Mouse (Mus musculus): ENCODE measurements around the gene Elf5.

Elf5 gene

DNA sequence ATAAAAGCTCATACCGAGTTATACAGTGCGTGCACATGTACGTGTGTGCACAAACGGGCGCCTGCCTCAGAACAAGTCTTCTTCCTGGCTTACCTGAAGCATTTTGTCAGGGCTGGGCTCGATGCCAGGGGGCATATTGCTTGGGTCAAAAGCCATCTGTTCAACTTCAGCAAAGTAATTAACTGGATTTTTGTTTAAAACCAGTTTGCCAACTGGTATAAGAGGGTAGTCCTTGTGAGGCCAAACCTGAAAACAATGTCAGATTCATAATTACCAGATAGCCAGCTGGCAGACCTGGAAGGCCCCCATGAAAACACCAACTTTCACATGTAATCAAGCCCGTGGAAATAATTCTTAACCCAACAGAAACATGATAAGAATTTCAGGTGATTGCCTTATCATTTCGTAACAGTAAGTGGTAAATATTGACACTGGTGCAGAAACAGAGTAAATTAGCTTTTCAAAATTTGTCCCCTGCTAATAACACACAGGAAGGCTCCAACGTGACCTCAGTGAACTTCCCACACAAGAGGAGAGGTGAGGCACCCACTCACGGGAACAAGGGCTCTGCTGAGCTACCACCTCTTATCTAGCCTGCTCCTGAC, 55.6 kb downstream of the Elf5 start:
- no peak for DNase-seq (ENCODE audit: extremely low spot score, low read depth, low spot score)

- DNase-seq (ENCODE audit: extremely low spot score, low read depth, low spot score): no peak
Measured at GRCm38 (mm10) chr2:103473362-103473761, 61.9 kb downstream of the Elf5 start.

DNA sequence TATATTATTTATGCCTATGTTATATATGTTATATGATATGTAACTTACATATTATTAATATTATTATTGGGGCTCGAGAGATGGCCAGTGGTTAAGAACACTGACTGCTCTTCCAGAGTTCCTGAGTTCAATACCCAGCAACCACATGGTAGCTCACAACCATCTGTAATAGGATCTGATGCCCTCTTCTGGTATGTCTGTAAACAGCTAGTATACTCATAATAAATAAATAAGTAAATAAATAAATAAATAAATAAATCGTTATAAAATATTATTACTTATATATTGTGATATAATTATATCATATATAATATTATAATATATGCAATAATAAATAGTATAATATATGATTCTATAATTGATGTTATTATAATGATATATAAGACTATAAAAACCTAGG, 64.7 kb downstream of the Elf5 start:
- no peak for DNase-seq (ENCODE audit: extremely low spot score, low read depth, low spot score)

DNA sequence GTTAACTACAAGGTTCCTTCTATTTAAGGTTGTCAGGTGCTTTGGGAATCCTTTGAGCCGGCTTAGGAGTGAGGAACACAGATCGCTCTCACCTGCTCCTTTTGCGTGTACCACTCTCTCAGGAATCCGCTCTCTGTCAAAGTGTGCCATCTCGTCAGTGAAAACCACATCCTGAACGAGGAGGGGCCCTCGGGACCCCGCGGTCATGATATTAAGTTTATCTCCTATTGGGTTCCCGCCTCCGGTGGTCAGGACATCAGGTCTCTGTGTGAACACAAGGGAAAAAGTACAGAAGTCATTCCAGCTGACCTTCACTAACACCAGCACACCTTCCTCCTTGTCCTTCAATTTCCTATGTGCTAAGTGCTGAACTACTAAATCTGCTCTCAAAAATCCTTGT, 65.2 kb downstream of the Elf5 start:
- no peak for DNase-seq (ENCODE audit: extremely low spot score, low read depth, low spot score)

DNA sequence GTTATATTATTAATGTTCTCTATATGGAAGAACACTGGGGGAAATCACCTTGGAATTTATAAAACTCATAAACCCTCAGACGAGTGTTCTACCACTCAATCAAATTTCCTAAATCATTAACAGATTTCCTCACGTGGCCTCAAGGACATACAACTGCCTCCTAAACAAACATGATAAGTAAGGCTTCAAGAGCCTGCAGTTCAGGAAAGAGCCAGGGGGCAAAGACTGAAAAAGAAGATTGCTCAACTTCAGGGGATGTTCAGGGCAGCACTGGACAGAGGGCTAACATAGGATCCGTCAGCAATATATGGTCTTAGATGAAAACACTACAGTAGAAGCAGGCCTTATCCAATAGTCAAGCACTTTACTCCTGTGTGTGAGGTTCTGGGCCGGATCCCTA, 66.0 kb downstream of the Elf5 start:
- no peak for DNase-seq (ENCODE audit: extremely low spot score, low read depth, low spot score)

DNA sequence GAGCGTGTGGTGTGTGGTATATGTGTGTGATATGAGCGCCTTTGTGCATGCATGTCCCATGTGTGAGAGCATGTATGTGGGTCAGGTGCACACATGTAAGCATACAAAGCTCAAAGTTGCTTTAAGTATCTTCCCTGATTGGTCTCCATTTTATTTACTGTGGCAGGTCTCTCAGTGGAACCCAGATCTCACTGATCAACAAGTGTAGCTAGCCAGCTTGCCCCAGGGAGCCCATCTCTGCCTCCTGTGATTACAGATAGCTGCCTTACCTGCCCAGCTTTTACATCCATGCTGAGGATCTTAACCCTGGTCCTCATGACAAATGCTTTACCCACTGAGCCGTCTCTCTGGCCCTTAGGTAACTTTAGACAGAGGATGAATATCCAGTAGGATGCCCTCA, 66.8 kb downstream of the Elf5 start:
- DNase-seq (ENCODE audit: extremely low spot score, low read depth, low spot score): no peak

DNA sequence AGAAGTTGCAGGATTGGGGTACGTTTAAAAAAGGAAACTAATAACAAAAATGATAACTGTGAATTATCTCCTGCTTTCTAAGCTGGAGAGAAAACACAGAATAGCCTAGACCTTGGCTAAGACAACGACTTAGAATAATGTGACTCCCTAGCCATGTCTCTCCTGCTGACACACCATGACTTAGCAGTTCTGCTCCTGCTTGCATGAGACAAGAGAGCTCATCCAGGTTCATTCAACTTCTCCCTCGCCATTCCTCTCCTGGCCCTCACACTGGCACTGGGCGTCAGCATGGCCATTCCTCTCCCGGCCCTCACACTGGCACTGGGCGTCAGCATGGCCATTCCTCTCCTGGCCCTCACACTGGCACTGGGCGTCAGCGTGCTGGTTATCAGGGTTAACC, 68.8 kb downstream of the Elf5 start:
- DNase-seq (ENCODE audit: extremely low spot score, low read depth, low spot score): no peak

DNA sequence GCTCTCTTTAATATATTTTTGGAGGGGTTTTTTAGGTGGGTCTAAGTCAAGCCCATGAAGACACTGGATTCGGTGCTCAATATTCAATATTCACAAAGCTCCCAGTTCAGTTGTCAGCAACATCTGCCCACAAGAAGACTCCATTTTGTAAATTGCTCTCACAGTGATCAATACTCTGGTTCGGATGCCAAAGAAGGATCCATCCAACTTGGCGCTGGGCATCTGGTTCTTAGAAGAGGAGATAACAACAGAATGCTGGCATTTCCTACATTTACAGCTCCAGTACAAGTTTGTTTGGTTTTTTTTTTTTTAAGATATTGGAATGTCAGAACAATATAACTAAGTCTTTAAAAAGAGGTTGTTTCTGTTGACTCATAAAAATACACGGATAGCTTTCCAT, 69.4 kb downstream of the Elf5 start:
- DNase-seq (ENCODE audit: extremely low spot score, low read depth, low spot score): no peak

GRCm38 (mm10) chr2:103481314-103482231, 70.1 kb downstream of the Elf5 start:
- no peak for DNase-seq (ENCODE audit: extremely low spot score, low read depth, low spot score)

DNA sequence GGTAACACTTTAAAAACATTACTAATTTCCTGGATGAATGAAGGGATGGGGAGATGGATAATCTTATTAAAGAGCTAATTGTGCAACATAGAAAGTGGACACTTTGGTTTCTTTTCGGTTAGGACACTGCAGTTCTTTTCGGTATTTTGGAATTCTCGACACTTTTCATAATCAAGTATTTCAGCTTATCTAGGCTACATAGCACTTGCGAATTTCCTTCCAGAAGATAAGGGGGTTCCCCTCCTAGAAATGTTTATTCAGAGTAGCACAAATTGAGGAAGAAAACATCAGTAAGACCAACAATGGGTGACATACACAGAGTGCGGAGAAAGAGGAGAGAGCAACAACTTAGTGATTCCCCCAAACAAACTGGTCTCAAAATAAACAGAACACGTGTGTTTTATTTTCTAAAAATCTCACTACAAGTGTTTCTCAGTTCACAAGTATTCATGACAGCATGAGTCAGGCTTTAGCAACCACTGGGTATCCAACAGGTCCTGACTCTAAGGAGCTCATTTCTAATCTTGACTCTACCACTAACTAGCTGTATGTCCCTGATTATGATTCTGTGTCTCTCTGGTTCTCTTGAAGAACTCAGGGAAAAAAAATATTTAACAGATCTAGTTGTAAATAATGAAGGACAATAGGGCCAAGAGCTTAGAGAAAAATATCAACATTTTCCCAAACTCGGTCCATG, 71.9 kb downstream of the Elf5 start:
- no peak for DNase-seq (ENCODE audit: extremely low spot score, low read depth, low spot score)

- DNase-seq (ENCODE audit: extremely low spot score, low read depth, low spot score): no peak
Measured at GRCm38 (mm10) chr2:103483986-103484520, 72.6 kb downstream of the Elf5 start.

GRCm38 (mm10) chr2:103484617-103485401, 73.3 kb downstream of the Elf5 start, which contains the start of gene Cat:
Gene Cat (minus strand): TSS chr2:103485160.
- DNase-seq (ENCODE audit: extremely low spot score, low read depth, low spot score): peak; percentile 56

GRCm38 (mm10) chr2:103492526-103492925, 81.0 kb downstream of the Elf5 start:
- DNase-seq (ENCODE audit: extremely low spot score, low read depth, low spot score): no peak

DNA sequence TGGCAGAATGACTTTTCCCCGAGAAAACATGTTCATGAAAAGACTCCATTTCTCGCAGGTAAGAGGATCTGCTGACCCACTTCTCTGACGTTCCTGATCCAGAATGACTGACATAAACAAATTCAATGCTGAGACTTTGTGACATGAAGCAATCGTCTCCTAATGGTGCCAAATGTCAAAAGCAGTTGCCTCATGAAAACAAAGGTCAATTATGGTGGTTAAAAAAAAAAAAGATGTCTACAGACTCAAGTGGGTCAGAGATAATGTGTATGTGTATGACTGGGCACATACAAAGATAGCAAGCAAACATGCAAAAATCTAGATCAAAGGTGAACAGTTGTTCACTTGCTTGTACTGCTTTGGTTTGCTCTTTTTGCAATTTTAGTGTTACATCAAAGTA, 82.3 kb downstream of the Elf5 start:
- no peak for DNase-seq (ENCODE audit: extremely low spot score, low read depth, low spot score)

GRCm38 (mm10) chr2:103495633-103496418, 84.3 kb downstream of the Elf5 start:
- no peak for DNase-seq (ENCODE audit: extremely low spot score, low read depth, low spot score)
